Mouse (Mus musculus) midbrain, embryonic 15.5 days (tissue): ENCODE measurements at regions not wholly inside any gene's neighbourhood (a gene's known extent, or its start where the extent isn't known, plus 50 kb on each side); places are given as distances from the start of the nearest gene placed in this dataset.
A peak's percentile ranks its signal among the peaks of the same experiment; 100 is the strongest.

Experiments used
- ATAC-seq: fragments of 200-750 bp; cut with Nextera tagmentation; replicated peaks from 2 replicates; pipeline ENCODE4 v1.8.0; 2017; ENCODE audit warnings: moderate TSS enrichment
- H3K27ac ChIP-seq: fragments of 300-500 bp; sonication (generic); 2 replicates; pipeline ENCODE4 v1.5.1; 2015; ENCODE audit warnings: mild to moderate bottlenecking, inconsistent platforms
- H3K27me3 ChIP-seq: fragments of 300-500 bp; sonication (generic); replicated peaks from 2 replicates; pipeline ENCODE4 v1.6.1; 2015; ENCODE audit warnings: inconsistent platforms
- H3K36me3 ChIP-seq: fragments of 300-500 bp; sonication (generic); replicated peaks from 2 replicates; pipeline ENCODE4 v1.6.1; 2015; ENCODE audit warnings: inconsistent platforms
- H3K4me1 ChIP-seq: fragments of 300-500 bp; sonication (generic); 2 replicates; pipeline ENCODE4 v1.6.1; 2015; ENCODE audit warnings: inconsistent platforms
- H3K4me2 ChIP-seq: fragments of 300-500 bp; sonication (generic); 2 replicates; pipeline ENCODE4 v1.6.1; 2015; ENCODE audit warnings: inconsistent platforms, mild to moderate bottlenecking, moderate library complexity
- H3K4me3 ChIP-seq: fragments of 300-500 bp; sonication (generic); 2 replicates; pipeline ENCODE4 v1.5.1; 2015; ENCODE audit warnings: mild to moderate bottlenecking, inconsistent platforms
- H3K9ac ChIP-seq: fragments of 300-500 bp; sonication (generic); 2 replicates; pipeline ENCODE4 v1.6.1; 2015; ENCODE audit warnings: mild to moderate bottlenecking, inconsistent platforms
- H3K9me3 ChIP-seq: fragments of 300-500 bp; sonication (generic); 2 replicates; pipeline ENCODE4 v1.6.1; 2016; ENCODE audit warnings: inconsistent platforms
- WGBS: fragments of 180-500 bp; shearing (Covaris S2); methylation state at CpG from one replicate; pipeline ENCODE4 v1.1.7; 2015; ENCODE audit warnings: mixed read lengths; 5-methylcytosine and 5-hydroxymethylcytosine counted together

- no peak for ATAC-seq
- H3K4me3 ChIP-seq, result no peak overlapping the region
- H3K9ac ChIP-seq, result no peak overlapping the region
- H3K4me1 ChIP-seq, result no peaks in the 10 kb centered on the region
- no peak overlapping the region for H3K4me2 ChIP-seq
- no peaks in the 10 kb centered on the region for H3K27me3 ChIP-seq
- H3K36me3 ChIP-seq, result no peaks in the 10 kb centered on the region
- H3K27ac ChIP-seq, result no peak overlapping the region
- 64% methylated on average over 1 of the region's 1 CpGs for WGBS
- no peaks in the 10 kb centered on the region for H3K9me3 ChIP-seq
These were observed 1195.3 kb upstream of the Cited2 start for GRCm38 (mm10) chr10:16527693-16528092.

GRCm38 (mm10) chr10:16537660-16538059, 1185.4 kb upstream of the Cited2 start:
- WGBS, result 35% methylated on average over 3 of the region's 3 CpGs
- Histone ChIP-seq H3K9ac (no peak overlapping the region), H3K4me2 (no peak overlapping the region), H3K27me3 (no peaks in the 10 kb centered on the region), H3K9me3 (no peaks in the 10 kb centered on the region), H3K4me1 (no peaks in the 10 kb centered on the region), H3K27ac (no peak overlapping the region), H3K36me3 (no peaks in the 10 kb centered on the region), H3K4me3 (no peak overlapping the region)
- peak; percentile 30; the same call in 1 of the 2 replicates for ATAC-seq

GRCm38 (mm10) chr10:16538379-16538778, 1184.6 kb upstream of the Cited2 start:
- Histone ChIP-seq H3K4me3 (no peak overlapping the region), H3K4me1 (no peaks in the 10 kb centered on the region), H3K9me3 (no peaks in the 10 kb centered on the region), H3K36me3 (no peaks in the 10 kb centered on the region), H3K27me3 (no peaks in the 10 kb centered on the region), H3K4me2 (no peak overlapping the region), H3K27ac (no peak overlapping the region), H3K9ac (no peak overlapping the region)
- 27% methylated on average over 1 of the region's 1 CpGs for WGBS
- ATAC-seq, result 0 out of 2 replicates have a peak, but pooled peaks have one; percentile 45

- Histone ChIP-seq H3K36me3 (no peaks in the 10 kb centered on the region), H3K4me2 (no peak overlapping the region), H3K27me3 (no peaks in the 10 kb centered on the region), H3K4me1 (no peaks in the 10 kb centered on the region), H3K4me3 (no peak overlapping the region), H3K9ac (no peak overlapping the region), H3K9me3 (no peaks in the 10 kb centered on the region), H3K27ac (no peak overlapping the region)
- 0 out of 2 replicates have a peak, but pooled peaks have one; percentile 42 for ATAC-seq
- WGBS, result 5% methylated on average over 1 of the region's 1 CpGs
These were observed 1177.6 kb upstream of the Cited2 start for GRCm38 (mm10) chr10:16545445-16545844.

GRCm38 (mm10) chr10:16552861-16553635, 1170.0 kb upstream of the Cited2 start:
- Histone ChIP-seq H3K4me2 (no peak overlapping the region), H3K4me3 (no peak overlapping the region), H3K27ac (no peak overlapping the region), H3K9me3 (no peaks in the 10 kb centered on the region), H3K36me3 (no peaks in the 10 kb centered on the region), H3K4me1 (no peaks in the 10 kb centered on the region), H3K27me3 (no peaks in the 10 kb centered on the region), H3K9ac (no peak overlapping the region)
- ATAC-seq, result no peak
- 82% methylated on average over 3 of the region's 3 CpGs for WGBS

GRCm38 (mm10) chr10:16574568-16574967, 1148.5 kb upstream of the Cited2 start:
- 56% methylated on average over 1 of the region's 1 CpGs for WGBS
- no peaks in the 10 kb centered on the region for H3K27me3 ChIP-seq
- no peak overlapping the region for H3K4me3 ChIP-seq
- H3K4me1 ChIP-seq, result no peaks in the 10 kb centered on the region
- no peak overlapping the region for H3K9ac ChIP-seq
- no peak overlapping the region for H3K27ac ChIP-seq
- no peak overlapping the region for H3K4me2 ChIP-seq
- ATAC-seq, result no peak
- no peaks in the 10 kb centered on the region for H3K36me3 ChIP-seq
- no peaks in the 10 kb centered on the region for H3K9me3 ChIP-seq

- 88% methylated on average over 4 of the region's 4 CpGs for WGBS
- Histone ChIP-seq H3K4me1 (no peaks in the 10 kb centered on the region), H3K9me3 (no peaks in the 10 kb centered on the region), H3K27me3 (no peaks in the 10 kb centered on the region), H3K9ac (no peak overlapping the region), H3K36me3 (no peaks in the 10 kb centered on the region), H3K4me3 (no peak overlapping the region), H3K27ac (no peak overlapping the region), H3K4me2 (no peak overlapping the region)
- no peak for ATAC-seq
These were observed 1144.4 kb upstream of the Cited2 start for GRCm38 (mm10) chr10:16578554-16579078.

- Histone ChIP-seq H3K27me3 (no peaks in the 10 kb centered on the region), H3K4me1 (no peaks in the 10 kb centered on the region), H3K27ac (no peak overlapping the region), H3K9me3 (no peaks in the 10 kb centered on the region), H3K36me3 (no peaks in the 10 kb centered on the region), H3K4me3 (no peak overlapping the region), H3K9ac (no peak overlapping the region), H3K4me2 (no peak overlapping the region)
- WGBS, result 61% methylated on average over 3 of the region's 3 CpGs
- ATAC-seq, result no peak
These were observed 1142.8 kb upstream of the Cited2 start for GRCm38 (mm10) chr10:16580200-16580599.

- Histone ChIP-seq H3K27ac (no peak overlapping the region), H3K36me3 (no peaks in the 10 kb centered on the region), H3K4me3 (no peak overlapping the region), H3K27me3 (no peaks in the 10 kb centered on the region), H3K4me1 (no peaks in the 10 kb centered on the region), H3K4me2 (no peak overlapping the region), H3K9me3 (no peaks in the 10 kb centered on the region), H3K9ac (no peak overlapping the region)
- no peak for ATAC-seq
- WGBS, result 76% methylated on average over 2 of the region's 2 CpGs
These were observed 1134.2 kb upstream of the Cited2 start for GRCm38 (mm10) chr10:16588833-16589232.

- Histone ChIP-seq H3K36me3 (no peaks in the 10 kb centered on the region), H3K4me3 (no peak overlapping the region), H3K9me3 (no peaks in the 10 kb centered on the region), H3K27me3 (no peaks in the 10 kb centered on the region), H3K4me2 (no peak overlapping the region), H3K9ac (no peak overlapping the region), H3K4me1 (no peaks in the 10 kb centered on the region), H3K27ac (no peak overlapping the region)
- ATAC-seq, result no peak
- 80% methylated on average over 3 of the region's 3 CpGs for WGBS
These were observed 1133.6 kb upstream of the Cited2 start for GRCm38 (mm10) chr10:16589399-16589798.

- H3K4me2 ChIP-seq, result no peak overlapping the region
These were observed 1130.1 kb upstream of the Cited2 start for GRCm38 (mm10) chr10:16592870-16593269.

GRCm38 (mm10) chr10:16600041-16600440, 1123.0 kb upstream of the Cited2 start:
- H3K27ac ChIP-seq, result no peak overlapping the region
- H3K36me3 ChIP-seq, result no peaks in the 10 kb centered on the region
- H3K4me2 ChIP-seq, result no peak overlapping the region
- ATAC-seq, result no peak
- H3K9ac ChIP-seq, result no peak overlapping the region
- no peaks in the 10 kb centered on the region for H3K9me3 ChIP-seq
- H3K4me1 ChIP-seq, result no peaks in the 10 kb centered on the region
- no peaks in the 10 kb centered on the region for H3K27me3 ChIP-seq
- no peak overlapping the region for H3K4me3 ChIP-seq
- WGBS, result 96% methylated on average over 1 of the region's 1 CpGs

More at GRCm38 (mm10) chr10:16592870-16593269, 1130.1 kb upstream of the Cited2 start:
- 90% methylated on average over 4 of the region's 4 CpGs for WGBS
- H3K36me3 ChIP-seq, result no peaks in the 10 kb centered on the region
- ATAC-seq, result no peak
- no peak overlapping the region for H3K9ac ChIP-seq
- no peaks in the 10 kb centered on the region for H3K4me1 ChIP-seq
- H3K4me3 ChIP-seq, result no peak overlapping the region
- no peaks in the 10 kb centered on the region for H3K27me3 ChIP-seq
- H3K9me3 ChIP-seq, result no peaks in the 10 kb centered on the region
- no peak overlapping the region for H3K27ac ChIP-seq
